Mouse (Mus musculus): ENCODE data around the gene Psma4. TPM values are rescaled to one million over a fixed set of nuclear protein-coding genes. Genes with fewer than 3 reads are reported as not detected.

Psma4 gene
- total and polyA plus RNA-seq, 2 experiments from 2014 or later = 188 to 231 TPM

GRCm38 (mm10) chr9:54994381-54994780 lies 43.8 kb downstream of the Psma4 start:
- ATAC-seq (ENCODE audit: low FRiP score) (no peak), DNase-seq (ENCODE audit: low spot score) (no peak)
- Histone ChIP-seq H3K27ac (ENCODE audit: low read depth, low read length) (no peak overlapping the region), H3K4me2 (ENCODE audit: low read depth, low read length, poor library complexity, severe bottlenecking) (no peak overlapping the region), H3K4me1 (ENCODE audit: insufficient read depth, low read length) (no peaks in the 10 kb centered on the region), H3K9me3 (ENCODE audit: low read length) (no peaks in the 10 kb centered on the region), H3K36me3 (ENCODE audit: insufficient read depth, low read length) (no peaks in the 10 kb centered on the region), H3K27me3 (ENCODE audit: insufficient read depth, low read length) (no peaks in the 10 kb centered on the region), H3K4me3 (ENCODE audit: low read depth, low read length) (no peak overlapping the region), H3K9ac (replicated peaks; ENCODE audit: low read length, poor library complexity, severe bottlenecking) (no peak overlapping the region)
- 46% methylated on average over 3 of the region's 3 CpGs for WGBS
- no peak for TF ChIP-seq CTCF (IDR thresholded peaks at IDR 0.05)

GRCm38 (mm10) chr9:54995645-54996044 lies 45.1 kb downstream of the Psma4 start:
- Histone ChIP-seq H3K36me3 (ENCODE audit: insufficient read depth, low read length) (no peaks in the 10 kb centered on the region), H3K4me3 (ENCODE audit: low read depth, low read length) (no peak overlapping the region), H3K4me1 (ENCODE audit: insufficient read depth, low read length) (no peaks in the 10 kb centered on the region), H3K4me2 (ENCODE audit: low read depth, low read length, poor library complexity, severe bottlenecking) (no peak overlapping the region), H3K9me3 (ENCODE audit: low read length) (no peaks in the 10 kb centered on the region), H3K27ac (ENCODE audit: low read depth, low read length) (no peak overlapping the region), H3K27me3 (ENCODE audit: insufficient read depth, low read length) (no peaks in the 10 kb centered on the region), H3K9ac (replicated peaks; ENCODE audit: low read length, poor library complexity, severe bottlenecking) (no peak overlapping the region)
- no peak for TF ChIP-seq CTCF (IDR thresholded peaks at IDR 0.05)
- DNase-seq (ENCODE audit: low spot score) (no peak), ATAC-seq (ENCODE audit: low FRiP score) (no peak)
- WGBS = 78% methylated on average over 3 of the region's 3 CpGs

GRCm38 (mm10) chr9:55003609-55004008 lies 53.0 kb downstream of the Psma4 start:
- no peak for TF ChIP-seq CTCF (IDR thresholded peaks at IDR 0.05)
- no peaks in the 10 kb centered on the region for H3K27me3 ChIP-seq (ENCODE audit: insufficient read depth, low read length)
- no peak overlapping the region for H3K4me2 ChIP-seq (ENCODE audit: low read depth, low read length, poor library complexity, severe bottlenecking)
- no peak overlapping the region for H3K27ac ChIP-seq (ENCODE audit: low read depth, low read length)
- H3K4me1 ChIP-seq (ENCODE audit: insufficient read depth, low read length) = no peaks in the 10 kb centered on the region
- H3K9ac ChIP-seq (replicated peaks; ENCODE audit: low read length, poor library complexity, severe bottlenecking) = no peak overlapping the region
- H3K4me3 ChIP-seq (ENCODE audit: low read depth, low read length) = no peak overlapping the region
- WGBS = 52% methylated on average over 4 of the region's 4 CpGs
- ATAC-seq (ENCODE audit: low FRiP score) = no peak
- H3K36me3 ChIP-seq (ENCODE audit: insufficient read depth, low read length) = no peaks in the 10 kb centered on the region
- peak; percentile 32 for DNase-seq (ENCODE audit: low spot score)
- H3K9me3 ChIP-seq (ENCODE audit: low read length) = no peaks in the 10 kb centered on the region

Other genes with a start within 250 kb of the Psma4 start
- 43.7 and 47.3 TPM in 2 replicates for gene Wdr61, start 216.3 kb upstream of the Psma4 start, total RNA-seq (2014; rRNA removed)
- 83.9 and 86.3 TPM in 2 replicates for gene Wdr61, start 216.3 kb upstream of the Psma4 start, polyA plus RNA-seq (2015; fragmentation: Nextera tagmentation; extraction: Ambion mirVana)
- gene Crabp1, start 186.0 kb upstream of the Psma4 start, total RNA-seq (2014; rRNA removed) = 18.4 and 20.4 TPM in 2 replicates
- 26.3 and 33.1 TPM in 2 replicates for gene Crabp1, start 186.0 kb upstream of the Psma4 start, polyA plus RNA-seq (2015; fragmentation: Nextera tagmentation; extraction: Ambion mirVana)
- 38.5 and 58.1 TPM in 2 replicates for gene Ireb2, start 87.0 kb upstream of the Psma4 start, total RNA-seq (2014; rRNA removed)
- gene Ireb2, start 87.0 kb upstream of the Psma4 start, polyA plus RNA-seq (2015; fragmentation: Nextera tagmentation; extraction: Ambion mirVana) = 16.5 and 18.5 TPM in 2 replicates
- gene Hykk, start 33.5 kb upstream of the Psma4 start, total RNA-seq (2014; rRNA removed) = 1.4 and 2.5 TPM in 2 replicates
- gene Hykk, start 33.5 kb upstream of the Psma4 start, polyA plus RNA-seq (2015; fragmentation: Nextera tagmentation; extraction: Ambion mirVana) = 1.2 and 1.3 TPM in 2 replicates
- gene AY074887, start 208 bp downstream of the Psma4 start, total RNA-seq (2014; rRNA removed) = not detected in 2 replicates
- 0.53 and 1.2 TPM in 2 replicates for gene AY074887, start 208 bp downstream of the Psma4 start, polyA plus RNA-seq (2015; fragmentation: Nextera tagmentation; extraction: Ambion mirVana)
- 3.1 and 3.8 TPM in 2 replicates for gene Chrna5, start 30.1 kb downstream of the Psma4 start, total RNA-seq (2014; rRNA removed)
- gene Chrna5, start 30.1 kb downstream of the Psma4 start, polyA plus RNA-seq (2015; fragmentation: Nextera tagmentation; extraction: Ambion mirVana) = 1.8 and 2.1 TPM in 2 replicates
- gene Chrna3, start 75.8 kb downstream of the Psma4 start, total RNA-seq (2014; rRNA removed) = 9.6 and 12.1 TPM in 2 replicates
- 15.8 and 16.5 TPM in 2 replicates for gene Chrna3, start 75.8 kb downstream of the Psma4 start, polyA plus RNA-seq (2015; fragmentation: Nextera tagmentation; extraction: Ambion mirVana)
- 2.0 and 5.0 TPM in 2 replicates for gene Chrnb4, start 98.0 kb downstream of the Psma4 start, total RNA-seq (2014; rRNA removed)
- gene Chrnb4, start 98.0 kb downstream of the Psma4 start, polyA plus RNA-seq (2015; fragmentation: Nextera tagmentation; extraction: Ambion mirVana) = 2.4 and 2.5 TPM in 2 replicates
- 28.1 and 36.3 TPM in 2 replicates for gene Ube2q2, start 198.1 kb downstream of the Psma4 start, total RNA-seq (2014; rRNA removed)
- 33.5 and 34.5 TPM in 2 replicates for gene Ube2q2, start 198.1 kb downstream of the Psma4 start, polyA plus RNA-seq (2015; fragmentation: Nextera tagmentation; extraction: Ambion mirVana)